Mouse (Mus musculus) lung, postnatal 36 days (tissue): Measurements from ENCODE around the gene Brpf1.
A peak's percentile ranks its signal among the peaks of the same experiment; 100 is the strongest.

ENCODE experiments used
- DNase-seq: peaks from one replicate; pipeline ENCODE4 v3.0.0; 2022; ENCODE audit warnings: mixed read lengths

Brpf1 gene

DNA sequence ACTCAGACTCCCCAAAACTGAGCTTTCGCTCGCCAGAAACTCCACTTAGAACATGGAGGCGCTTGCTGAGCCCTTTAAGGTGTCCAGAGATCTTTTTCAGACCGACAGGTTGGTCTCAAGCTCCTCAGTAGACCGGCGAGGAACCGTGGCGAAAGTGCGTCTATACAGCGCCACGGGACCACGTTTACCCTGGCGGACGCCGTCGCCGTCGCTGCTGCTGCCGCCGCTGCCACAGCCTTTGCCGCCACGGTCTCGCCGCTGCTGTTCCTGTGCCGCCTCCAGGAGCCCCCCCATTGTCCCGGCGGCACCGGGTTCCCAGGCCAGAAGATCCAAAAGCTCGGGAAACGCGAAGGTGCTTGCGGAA, at the start of gene Brpf1:
Brpf1 (plus strand) TSS at position 152 of the 364 bp plus-strand sequence.
- DNase-seq = no peak

DNA sequence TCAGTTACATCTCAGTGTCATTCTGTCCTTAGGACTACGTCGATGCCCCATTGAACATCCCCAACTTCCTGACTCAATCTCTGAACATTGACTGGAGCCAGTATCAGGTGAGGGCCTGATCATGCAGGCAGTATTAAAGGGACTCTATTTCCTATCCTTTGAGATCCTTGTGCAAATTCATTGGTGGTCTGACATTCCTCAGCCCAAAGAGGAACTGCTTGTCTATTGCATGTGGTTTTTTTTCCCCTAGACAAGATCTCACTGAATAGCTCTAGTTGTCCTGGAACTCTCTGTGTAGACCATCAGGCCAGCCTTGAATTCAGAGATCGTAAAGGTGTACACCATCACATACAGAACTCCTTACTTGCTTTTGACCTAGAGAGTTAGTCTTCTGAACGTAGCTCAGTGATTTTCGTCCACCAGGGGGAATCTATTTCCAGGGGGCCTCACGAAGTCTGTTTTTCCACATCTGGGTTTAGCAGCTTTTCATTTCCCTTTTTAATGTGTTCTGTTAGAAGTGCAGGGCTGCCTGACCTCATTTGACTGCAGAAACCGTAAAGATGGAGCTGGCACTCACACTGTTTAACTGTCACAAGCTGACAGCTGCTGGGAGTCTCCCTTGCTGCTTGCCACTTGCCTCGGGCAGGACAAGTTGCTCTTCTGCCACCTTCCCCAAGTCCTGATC, 45.6 kb upstream of the Brpf1 start:
- DNase-seq = no peak

GRCm38 (mm10) chr6:113263531-113263930, 43.4 kb upstream of the Brpf1 start:
- no peak for DNase-seq

GRCm38 (mm10) chr6:113264429-113264828, 42.5 kb upstream of the Brpf1 start:
- no peak for DNase-seq

GRCm38 (mm10) chr6:113266996-113267655, 39.8 kb upstream of the Brpf1 start:
- DNase-seq = no peak

DNA sequence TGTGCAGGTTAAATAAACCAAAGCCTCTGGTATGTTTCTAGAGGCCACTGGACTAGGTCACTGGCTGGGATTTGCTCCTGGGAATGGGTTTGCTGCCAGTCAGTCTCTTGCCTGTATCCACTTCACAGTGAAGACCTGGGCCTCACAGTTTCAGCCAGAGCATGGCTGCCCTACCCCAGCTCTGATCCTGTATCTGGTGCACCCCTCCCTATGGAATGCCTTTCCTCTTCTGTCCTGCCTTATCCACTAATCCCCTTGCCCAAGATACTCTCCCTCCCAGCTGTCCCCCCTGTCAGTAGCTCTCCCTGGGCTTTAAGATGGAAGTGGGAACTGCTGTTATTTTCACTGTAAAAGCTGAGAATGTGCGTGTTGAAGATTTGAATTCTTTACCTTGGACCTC, 38.9 kb upstream of the Brpf1 start:
- DNase-seq = no peak

- no peak for DNase-seq
These were observed 34.6 kb upstream of the Brpf1 start for GRCm38 (mm10) chr6:113272365-113272764.

- no peak for DNase-seq
These were observed 30.1 kb upstream of the Brpf1 start for GRCm38 (mm10) chr6:113276846-113277245.

DNA sequence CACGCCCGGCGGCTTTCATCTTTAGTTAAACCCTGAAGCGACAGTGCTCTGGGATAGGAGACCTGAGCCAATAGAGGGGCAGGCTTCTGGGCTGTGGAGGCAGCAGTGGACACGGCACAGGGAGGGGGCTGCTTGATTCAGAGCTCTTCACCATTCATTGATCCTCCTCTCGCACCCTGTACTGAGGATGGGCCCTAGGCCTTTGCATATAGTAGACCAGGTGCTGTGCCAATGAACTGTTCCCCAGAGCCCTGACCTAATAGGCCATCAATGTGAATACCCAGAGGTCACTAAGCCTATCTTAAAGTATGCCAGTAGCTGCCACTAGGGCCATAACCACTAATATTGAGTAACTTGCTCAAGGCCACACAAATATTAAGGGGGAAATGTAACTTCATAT, 25.3 kb upstream of the Brpf1 start:
- no peak for DNase-seq

DNA sequence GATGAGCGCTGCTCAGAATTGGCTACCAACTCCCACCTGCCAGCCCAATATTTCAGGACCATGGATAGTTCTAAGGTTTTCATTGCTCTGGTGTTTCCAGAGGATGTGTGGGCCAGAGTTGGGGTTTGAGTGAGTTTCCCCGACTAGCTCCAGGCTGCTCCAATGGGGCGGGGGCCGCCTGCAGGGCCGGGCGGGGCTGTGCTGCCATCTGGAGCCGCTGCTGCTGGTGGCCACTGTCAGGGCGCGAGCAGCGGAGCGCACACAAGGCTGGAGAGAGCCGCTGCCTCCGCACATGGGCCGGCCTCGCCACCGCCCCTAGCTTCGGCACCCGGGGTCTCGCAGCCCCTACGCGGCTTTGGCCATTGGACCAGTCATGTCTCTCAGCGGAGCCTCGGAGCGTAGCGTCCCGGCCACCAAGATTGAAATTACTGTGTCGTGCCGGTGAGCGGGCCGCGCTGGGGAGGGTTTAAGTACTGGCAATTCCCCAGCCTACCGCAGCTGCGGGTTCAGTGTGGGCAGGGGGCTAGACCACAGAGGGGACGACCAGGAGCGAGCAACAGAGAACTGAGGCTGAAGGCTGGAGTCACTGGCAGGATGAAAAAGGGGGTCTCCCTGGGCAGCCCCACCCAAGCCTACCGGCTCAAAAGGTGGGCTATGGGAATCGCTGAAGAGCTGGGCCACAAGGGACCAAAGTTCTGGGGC, 24.7 kb upstream of the Brpf1 start, which contains the start of gene Cpne9:
Cpne9 (plus strand) TSS at position 207 of the 702 bp plus-strand sequence.
- peak; percentile 17 for DNase-seq

- no peak for DNase-seq
These were observed 24.0 kb upstream of the Brpf1 start for GRCm38 (mm10) chr6:113282969-113283368.

GRCm38 (mm10) chr6:113283500-113283899, 23.4 kb upstream of the Brpf1 start:
- DNase-seq = peak; percentile 30

GRCm38 (mm10) chr6:113284931-113285330, 22.0 kb upstream of the Brpf1 start:
- peak; percentile 39 for DNase-seq

- no peak for DNase-seq
These were observed 20.6 kb upstream of the Brpf1 start for GRCm38 (mm10) chr6:113286316-113286715.

GRCm38 (mm10) chr6:113287236-113287635, 19.7 kb upstream of the Brpf1 start:
- DNase-seq = no peak

GRCm38 (mm10) chr6:113289346-113289745, 17.6 kb upstream of the Brpf1 start:
- DNase-seq = no peak

- no peak for DNase-seq
These were observed 16.6 kb upstream of the Brpf1 start for GRCm38 (mm10) chr6:113290346-113290745.

GRCm38 (mm10) chr6:113292938-113293337, 14.0 kb upstream of the Brpf1 start:
- no peak for DNase-seq

DNA sequence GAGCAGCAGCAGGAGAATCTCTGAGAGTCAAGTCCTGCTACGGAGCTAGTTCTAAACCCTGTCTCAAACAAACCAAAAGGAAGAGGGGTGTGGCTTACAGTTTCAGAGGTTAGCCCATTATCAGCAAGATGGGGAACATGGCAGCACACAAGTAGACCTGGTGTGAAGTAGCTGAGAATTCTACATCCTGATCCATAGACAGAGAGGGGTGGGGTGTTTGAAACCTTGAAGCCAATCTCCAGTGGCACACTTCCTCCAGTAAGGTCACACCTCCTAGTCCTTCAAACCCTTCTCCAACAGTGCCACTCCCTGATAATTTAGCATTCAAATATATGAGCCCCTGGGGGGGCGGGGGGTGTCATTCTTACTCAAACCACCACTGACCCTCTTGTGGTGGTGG, 10.9 kb upstream of the Brpf1 start:
- DNase-seq = no peak

- no peak for DNase-seq
These were observed 10.3 kb upstream of the Brpf1 start for GRCm38 (mm10) chr6:113296639-113297038.

- DNase-seq = no peak
These were observed 5.6 kb upstream of the Brpf1 start for GRCm38 (mm10) chr6:113301350-113301749.

DNA sequence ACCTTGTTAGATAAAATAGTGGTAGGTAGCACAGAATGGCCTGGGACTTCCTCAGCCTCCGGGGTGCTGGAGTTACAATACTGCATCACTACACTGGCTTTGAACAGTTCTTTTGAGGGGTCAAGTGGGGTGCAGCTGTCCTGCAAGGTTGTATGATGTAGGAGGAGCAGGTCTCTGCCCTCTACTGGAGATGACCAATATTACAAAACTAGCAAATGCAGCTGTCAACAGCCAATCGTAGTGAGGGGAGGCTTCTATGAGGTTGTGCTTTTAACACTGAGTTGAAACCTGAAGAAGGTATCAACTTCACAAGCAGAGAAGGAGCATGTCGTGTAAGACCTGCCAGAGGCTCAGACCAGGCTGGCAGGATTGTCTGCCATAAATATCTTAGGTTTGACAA, 4.7 kb upstream of the Brpf1 start:
- DNase-seq = peak; percentile 51

GRCm38 (mm10) chr6:113306322-113306985, 483 bp upstream of the Brpf1 start:
- DNase-seq = peak; percentile 100
